Mouse (Mus musculus) 3T3-L1 (cell line): ENCODE results near the gene Elp5.
"Not testable (repeated sequence)": the region's sequence is repeated elsewhere in the genome, so short reads cannot be mapped to it uniquely, and the experiment has no call there.

Source experiments
- DNase-seq: peaks from one replicate; pipeline ENCODE4 v3.0.0-alpha.2; 2015; ENCODE audit warnings: low read depth, low spot score

The Elp5 gene

GRCm38 (mm10) chr11:69934681-69935080 is 47.6 kb downstream of the Elp5 start:
- no peak for DNase-seq

- peak; percentile 86 for DNase-seq
Measured at GRCm38 (mm10) chr11:69934169-69934568, 48.1 kb downstream of the Elp5 start.

- no peak for DNase-seq
Measured at GRCm38 (mm10) chr11:69933066-69933465, 49.3 kb downstream of the Elp5 start.

- DNase-seq = no peak
Measured at GRCm38 (mm10) chr11:69932254-69932653, 50.1 kb downstream of the Elp5 start.

- DNase-seq = no peak
Measured at GRCm38 (mm10) chr11:69931769-69932168, 50.5 kb downstream of the Elp5 start.

GRCm38 (mm10) chr11:69930967-69931537 is 51.3 kb downstream of the Elp5 start:
- DNase-seq = no peak

- not testable (repeated sequence) for DNase-seq
Measured at GRCm38 (mm10) chr11:69930176-69930575, 52.1 kb downstream of the Elp5 start.

GRCm38 (mm10) chr11:69929712-69930111 is 52.6 kb downstream of the Elp5 start:
- no peak for DNase-seq

GRCm38 (mm10) chr11:69927501-69927900 is 54.8 kb downstream of the Elp5 start:
- no peak for DNase-seq

- no peak for DNase-seq
Measured at GRCm38 (mm10) chr11:69922796-69923195, 59.5 kb downstream of the Elp5 start.

- peak; percentile 44 for DNase-seq
Measured at GRCm38 (mm10) chr11:69922012-69922756, 60.1 kb downstream of the Elp5 start.

- DNase-seq = peak; percentile 100
Measured at GRCm38 (mm10) chr11:69921114-69922011, 61.0 kb downstream of the Elp5 start, which contains the start of gene Eif5a. Eif5a (minus strand) TSS chr11:69921958.

GRCm38 (mm10) chr11:69920266-69921031 is 61.9 kb downstream of the Elp5 start:
- DNase-seq = peak; percentile 45

- peak; percentile 95 for DNase-seq
Measured at GRCm38 (mm10) chr11:69919661-69920265, 62.6 kb downstream of the Elp5 start.

GRCm38 (mm10) chr11:69919053-69919452 is 63.3 kb downstream of the Elp5 start:
- no peak for DNase-seq
